Mouse (Mus musculus) testis, postnatal 10 days (tissue): ENCODE data around the gene Camta1.
A peak's percentile ranks its signal among the peaks of the same experiment; 100 is the strongest.

ENCODE experiments used
- DNase-seq: peaks from one replicate; pipeline ENCODE4 v3.0.0; 2021; ENCODE audit warnings: low spot score

Gene Camta1

DNA sequence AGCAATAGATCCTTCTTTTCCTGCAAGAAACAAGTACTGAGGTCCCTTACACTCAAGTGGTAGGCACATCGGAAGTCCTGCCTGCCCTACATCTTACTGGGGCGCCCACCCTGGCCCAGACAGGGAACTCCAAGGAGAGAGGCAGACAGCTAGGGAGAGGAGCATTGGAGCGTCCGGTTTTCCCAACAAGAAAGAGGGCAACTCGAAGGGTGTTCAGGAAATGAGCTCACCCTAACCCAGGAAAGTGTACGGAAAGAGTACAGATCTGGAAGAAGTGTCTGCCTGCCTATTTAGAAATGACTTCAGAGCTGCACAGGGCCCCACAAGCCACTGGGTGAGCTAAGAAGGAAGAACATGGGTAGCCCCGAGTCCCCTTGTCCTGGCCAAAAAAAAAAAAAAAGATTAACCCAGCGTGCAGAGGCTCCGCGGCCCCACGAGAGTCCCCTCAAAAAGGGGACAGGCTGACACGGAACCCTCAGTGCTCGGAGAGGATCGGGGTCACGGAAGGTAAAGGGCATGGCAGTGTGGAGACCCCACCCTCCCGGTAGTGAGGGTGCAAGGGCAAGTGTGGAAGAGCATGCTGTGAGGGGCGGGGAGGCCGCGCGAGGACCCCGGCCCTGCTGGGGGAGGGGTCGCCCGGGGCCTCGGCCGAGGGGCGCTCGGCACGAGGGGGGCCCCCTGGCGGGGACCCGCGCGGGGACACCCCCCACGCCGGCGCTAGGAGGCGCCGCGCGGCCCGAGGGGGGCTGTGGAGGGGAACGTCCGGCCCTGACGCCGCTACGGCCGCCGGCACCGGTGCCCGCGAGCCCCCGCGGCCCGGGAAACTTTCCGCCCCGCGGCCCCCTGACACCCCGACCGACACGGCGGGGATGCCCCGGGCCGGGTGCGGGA lies 990 bp downstream of the Camta1 start:
- peak; percentile 66 for DNase-seq

DNA sequence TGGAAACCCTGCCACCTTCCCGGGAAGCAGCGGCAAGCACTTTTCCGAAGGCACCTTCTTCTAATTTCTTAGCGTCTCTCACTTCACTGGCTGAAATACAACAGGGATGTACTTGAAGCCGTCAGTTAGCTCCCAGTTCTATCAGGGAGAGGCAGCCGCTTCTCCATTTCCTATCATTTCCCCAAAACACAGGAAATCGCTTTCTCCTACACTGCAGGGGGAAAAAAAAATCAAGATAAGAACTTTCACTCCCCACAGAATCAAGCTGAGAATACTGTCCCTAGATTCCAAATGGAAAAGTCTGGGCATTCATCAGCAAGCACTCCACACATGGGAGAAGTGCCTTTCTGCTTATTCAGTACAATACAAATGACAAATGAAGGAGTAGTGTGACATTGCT lies 2.4 kb downstream of the Camta1 start:
- no peak for DNase-seq

DNA sequence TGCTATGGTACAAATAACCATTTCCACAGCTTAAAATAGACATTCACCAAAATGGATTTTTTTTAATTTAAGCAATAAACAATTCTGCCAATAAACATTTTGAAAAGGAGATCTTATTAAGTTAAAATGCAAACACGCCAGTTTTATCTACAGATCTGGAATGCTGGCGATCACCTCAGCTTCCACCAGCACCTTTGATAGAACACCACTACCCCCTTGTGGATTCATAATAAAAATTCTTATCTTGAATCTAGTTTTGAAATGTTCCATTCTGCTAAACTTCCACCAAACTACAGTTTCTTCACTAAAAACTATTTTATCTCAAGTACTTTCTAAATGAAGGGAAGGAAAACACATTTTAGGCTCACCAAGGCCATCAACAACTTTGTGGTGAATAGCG lies 7.7 kb downstream of the Camta1 start:
- no peak for DNase-seq

DNA sequence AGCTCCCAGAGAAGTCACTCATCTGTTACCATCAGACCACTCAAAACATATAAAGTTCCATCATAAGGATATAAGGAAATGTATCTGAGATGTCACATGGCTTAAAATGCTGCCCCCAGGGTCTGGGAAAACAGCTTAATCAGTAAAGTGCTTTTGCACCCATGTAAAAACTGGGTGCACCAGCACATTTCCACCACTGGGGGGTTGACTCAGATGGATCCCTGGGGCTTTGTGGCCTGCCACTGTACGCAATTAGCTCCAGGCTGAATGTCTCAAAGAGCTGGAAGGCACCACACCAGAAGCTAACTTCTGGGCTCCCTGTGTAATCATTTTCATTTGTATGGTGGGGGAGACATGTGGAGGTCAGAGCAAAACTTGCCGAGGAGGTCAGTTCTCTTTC lies 10.5 kb downstream of the Camta1 start:
- DNase-seq, result peak; percentile 63

- no peak for DNase-seq
These were observed 19.1 kb downstream of the Camta1 start for GRCm38 (mm10) chr4:151842591-151842990.

- DNase-seq, result no peak
These were observed 23.2 kb downstream of the Camta1 start for GRCm38 (mm10) chr4:151838518-151838917.

DNA sequence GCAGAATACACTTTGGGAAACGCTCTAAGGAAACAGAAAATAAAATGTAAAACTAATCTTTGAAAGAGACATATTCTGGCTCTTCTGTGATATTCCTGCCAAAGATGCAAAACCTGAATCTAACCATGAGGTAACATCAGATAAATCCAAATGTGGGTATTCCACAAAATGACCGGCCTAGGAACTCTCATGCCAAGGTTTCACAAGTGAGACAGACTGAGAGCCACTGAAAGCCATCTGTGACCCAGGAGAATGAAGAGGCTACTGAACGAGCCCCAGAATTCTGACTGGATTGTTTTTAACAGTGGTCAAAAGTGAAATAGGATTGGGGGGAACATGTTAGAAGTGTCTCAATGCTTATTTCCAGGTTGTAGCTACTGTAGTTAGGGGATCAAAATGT lies 25.8 kb downstream of the Camta1 start:
- DNase-seq, result no peak

DNA sequence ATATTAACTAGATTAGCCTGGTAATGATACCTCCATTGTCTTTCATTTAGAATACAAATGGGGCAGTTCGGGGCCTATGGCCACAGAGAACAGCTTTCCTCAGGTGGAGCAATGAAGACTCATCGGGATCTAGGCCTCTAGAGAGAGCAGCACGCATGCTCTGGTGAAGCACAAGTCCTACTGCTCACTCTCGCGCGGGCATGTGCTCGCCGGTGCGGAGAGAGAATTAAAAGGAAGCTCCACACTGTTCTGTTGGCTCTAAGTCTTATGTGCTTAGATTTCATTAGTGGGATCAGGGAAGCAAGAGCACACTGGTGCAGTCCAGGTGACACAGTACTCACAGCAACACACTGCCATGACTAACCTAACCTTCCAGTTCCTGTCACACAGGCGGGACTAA lies 27.1 kb downstream of the Camta1 start:
- DNase-seq, result no peak

- DNase-seq, result no peak
These were observed 27.7 kb downstream of the Camta1 start for GRCm38 (mm10) chr4:151833940-151834449.

DNA sequence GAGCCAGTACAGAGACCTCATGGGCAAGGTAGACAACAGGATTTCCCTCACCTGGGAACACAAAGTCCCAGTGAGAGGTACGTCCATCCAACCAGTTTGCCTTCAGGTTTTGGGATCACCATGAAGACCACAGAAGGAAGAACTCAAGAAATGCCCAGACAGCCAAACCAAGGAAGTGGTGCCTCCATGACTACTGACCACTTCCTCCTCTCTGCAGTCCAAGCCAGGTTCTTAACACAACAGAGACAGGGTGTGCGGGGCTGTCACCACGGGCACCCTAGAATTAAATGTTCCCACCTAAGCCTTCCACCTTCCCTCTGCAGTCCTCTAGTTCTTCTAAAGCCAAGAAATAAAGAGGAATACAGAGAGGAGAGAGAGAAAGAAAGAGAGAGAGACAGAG lies 33.8 kb downstream of the Camta1 start:
- DNase-seq, result no peak

DNA sequence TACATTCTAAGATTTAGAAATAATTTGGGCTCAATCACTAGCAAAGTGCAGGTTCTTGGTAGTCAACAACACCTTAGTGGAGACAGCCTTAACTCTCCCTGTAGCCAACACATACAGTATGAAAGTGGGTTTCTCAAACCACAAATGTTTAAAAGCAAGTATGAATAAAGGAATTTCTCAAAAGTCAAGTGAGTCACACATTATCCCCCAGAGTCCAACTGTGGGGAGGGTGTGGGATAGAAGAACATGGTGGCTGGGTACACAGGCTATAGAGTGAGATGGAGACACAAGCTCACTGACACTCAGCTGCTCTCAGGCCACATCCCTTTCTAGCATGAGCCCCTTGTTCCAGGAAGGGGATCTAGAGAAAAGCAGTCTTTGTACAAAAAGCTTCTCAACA lies 34.3 kb downstream of the Camta1 start:
- DNase-seq, result no peak

DNA sequence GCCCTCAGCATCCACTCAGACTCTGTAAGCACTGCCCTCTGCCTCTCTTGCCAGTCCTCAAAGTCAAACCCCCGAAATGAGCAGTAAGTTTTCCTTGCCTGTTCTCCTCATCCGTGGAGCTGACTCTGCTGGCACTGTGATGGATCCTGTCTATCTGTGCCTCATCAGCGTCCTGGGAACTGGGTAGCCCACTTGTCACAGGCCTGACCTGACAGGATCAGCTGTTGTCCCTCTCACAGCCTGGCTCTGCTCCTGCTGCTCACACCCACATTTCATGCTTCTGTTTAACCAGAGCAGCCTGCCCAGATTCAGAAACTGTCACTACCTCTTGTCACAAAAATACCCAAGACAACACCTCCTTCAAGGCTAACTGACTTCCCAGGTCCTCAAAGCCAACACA lies 37.7 kb downstream of the Camta1 start:
- DNase-seq, result no peak

DNA sequence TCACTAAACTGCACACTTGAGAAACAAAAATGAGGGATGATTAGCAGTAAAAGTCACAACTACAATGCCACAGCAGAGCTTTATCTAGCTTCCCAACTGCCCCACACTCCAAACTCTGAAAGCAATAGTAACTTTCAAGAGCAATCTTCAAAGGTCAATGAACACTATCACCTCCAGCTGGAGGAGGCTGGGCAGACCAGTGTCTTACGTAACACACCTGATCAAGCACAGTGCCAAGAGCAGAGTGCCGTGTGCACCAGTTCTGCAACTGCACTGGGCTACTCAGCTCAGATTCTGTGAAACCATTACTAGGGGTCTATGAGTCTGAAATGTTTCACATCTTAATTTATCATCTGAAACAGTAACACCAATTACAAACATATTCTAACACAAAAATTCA lies 38.7 kb downstream of the Camta1 start:
- DNase-seq, result no peak

GRCm38 (mm10) chr4:151817981-151818766 lies 43.5 kb downstream of the Camta1 start:
- no peak for DNase-seq

GRCm38 (mm10) chr4:151813711-151814110 lies 48.0 kb downstream of the Camta1 start:
- DNase-seq, result no peak

- DNase-seq, result no peak
These were observed 56.0 kb downstream of the Camta1 start for GRCm38 (mm10) chr4:151805685-151806084.

DNA sequence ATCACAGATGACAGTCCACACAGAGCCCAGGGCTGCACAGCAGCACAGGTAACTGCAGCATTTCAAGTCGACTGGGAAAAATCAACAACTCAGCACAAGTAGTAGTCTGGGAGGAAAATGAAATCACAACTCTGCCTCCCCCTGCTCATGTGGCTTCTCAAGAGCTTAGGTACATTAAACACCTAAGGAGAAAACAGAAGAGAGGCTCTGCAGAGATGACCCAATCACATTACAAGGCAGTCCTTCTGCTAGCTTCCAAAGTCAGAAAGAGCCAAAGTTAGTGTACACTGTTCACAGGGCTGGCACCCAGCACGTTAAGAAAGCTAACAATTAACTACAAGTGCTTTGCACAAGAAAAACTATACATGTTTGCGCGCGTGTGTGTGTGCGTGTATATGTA lies 56.6 kb downstream of the Camta1 start:
- no peak for DNase-seq

GRCm38 (mm10) chr4:151804208-151804607 lies 57.5 kb downstream of the Camta1 start:
- no peak for DNase-seq

DNA sequence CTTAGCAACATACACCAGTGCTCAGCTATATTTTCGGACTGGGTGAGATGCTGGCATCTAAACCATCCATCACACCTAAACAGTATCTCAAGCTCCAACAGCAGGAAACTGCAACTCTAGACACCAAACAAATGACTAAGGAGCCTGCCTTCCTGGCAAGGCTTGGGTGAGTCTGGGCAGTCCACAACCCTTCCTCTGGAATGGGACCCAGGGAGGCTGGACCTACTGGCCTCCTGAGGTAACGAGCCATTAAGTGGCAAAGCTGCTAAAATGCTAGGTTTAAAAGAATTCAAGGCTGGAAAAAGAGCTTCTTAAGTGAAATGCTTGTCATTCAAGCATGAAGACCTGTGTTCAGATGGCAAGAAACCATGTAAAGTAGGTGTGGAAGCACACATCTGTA lies 63.0 kb downstream of the Camta1 start:
- no peak for DNase-seq

DNA sequence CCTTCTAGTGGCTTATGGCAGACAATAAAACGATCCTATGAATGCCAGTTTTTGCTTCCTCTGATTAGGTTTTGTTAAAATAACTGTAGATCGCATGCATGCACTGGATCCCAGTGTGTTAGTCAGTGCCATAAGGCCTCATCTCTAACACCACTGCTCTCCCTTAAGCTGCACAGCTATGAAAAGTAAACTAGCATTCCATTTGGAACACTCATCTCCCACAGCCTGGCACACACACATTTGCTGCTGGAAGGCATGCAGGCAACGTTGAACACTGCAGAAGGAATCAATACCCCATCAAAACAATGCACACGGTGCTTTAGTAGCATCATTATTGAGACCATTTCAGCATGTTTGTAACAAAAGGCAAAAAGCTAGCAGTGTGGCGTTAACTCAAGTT lies 68.0 kb downstream of the Camta1 start:
- no peak for DNase-seq

DNA sequence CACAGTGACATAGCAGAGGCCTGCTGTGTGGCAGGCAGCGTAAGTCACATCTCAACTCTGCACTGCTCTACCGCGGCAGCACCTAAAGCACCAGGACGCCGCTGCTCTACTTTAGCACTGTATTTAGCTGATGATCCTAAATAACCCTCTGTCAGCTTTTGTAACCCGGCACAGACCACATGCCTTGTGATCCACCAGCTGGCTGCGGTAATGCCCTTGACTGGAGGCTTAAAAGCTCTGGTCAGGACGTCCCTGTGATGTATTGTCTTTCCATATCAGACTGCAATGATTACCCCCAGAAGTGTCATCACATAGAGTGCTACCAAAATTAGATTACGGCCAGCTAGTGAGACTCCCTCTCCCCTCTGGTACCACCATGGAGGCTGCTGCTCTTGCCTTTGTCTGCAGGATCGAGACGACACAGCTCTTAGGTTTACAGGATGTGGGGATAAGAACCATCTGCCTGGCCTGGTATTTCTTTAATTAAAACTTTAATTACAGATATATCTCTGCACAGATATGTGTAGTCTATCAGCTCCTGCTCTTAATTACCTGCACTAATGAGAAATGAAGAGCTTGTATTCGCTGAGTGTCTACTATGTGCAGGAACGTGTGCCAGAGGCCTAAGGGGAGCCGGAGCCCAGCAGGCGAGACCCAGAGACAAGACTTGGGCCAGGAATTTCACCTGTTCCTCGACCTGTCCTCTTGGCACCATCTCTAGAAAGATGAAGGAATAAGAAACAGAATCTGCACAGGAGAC lies 74.5 kb downstream of the Camta1 start:
- no peak for DNase-seq

DNA sequence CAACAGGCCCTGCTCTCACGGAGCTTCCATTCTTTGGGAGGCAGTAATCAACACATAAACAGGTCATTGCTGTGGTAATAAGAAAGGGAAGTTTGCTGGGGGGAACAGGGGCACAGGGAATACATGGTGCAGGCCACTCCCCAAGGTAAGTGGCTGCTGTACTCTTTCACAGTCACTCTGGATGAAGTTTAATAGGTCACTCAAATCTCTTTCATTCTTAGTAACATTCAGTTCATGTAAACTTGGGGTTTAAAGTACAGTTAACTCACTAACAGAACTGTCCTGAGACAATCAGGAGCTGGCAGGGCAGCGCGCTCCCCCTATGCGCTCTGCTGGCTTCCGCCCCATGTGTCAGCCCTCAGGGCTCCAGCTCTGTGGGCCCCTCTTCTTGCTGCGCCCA lies 81.2 kb downstream of the Camta1 start:
- no peak for DNase-seq
